Mouse (Mus musculus) kidney, adult 2 months (tissue): ENCODE data around the gene Helz. TPM values are rescaled to one million over a fixed set of nuclear protein-coding genes. Genes with fewer than 3 reads are reported as not detected.
"Not testable (repeated sequence)": the region's sequence is repeated elsewhere in the genome, so short reads cannot be mapped to it uniquely, and the experiment has no call there.

ENCODE experiments used
- DNase-seq: peaks from one replicate; pipeline ENCODE4 v3.0.0; 2021
- H3K27ac ChIP-seq: fragments of 200-500 bp; 2 replicates; pipeline ENCODE4 v1.5.1; 2012; ENCODE audit warnings: low read depth, low read length, control low read depth, inconsistent platforms; ENCODE audit not compliant: insufficient read depth
- H3K27me3 ChIP-seq: fragments of 200-500 bp; replicated peaks from 2 replicates; pipeline ENCODE4 v1.6.1; 2012; ENCODE audit warnings: mild to moderate bottlenecking, moderate library complexity, low read length, inconsistent platforms; ENCODE audit not compliant: control insufficient read depth, insufficient read depth
- H3K36me3 ChIP-seq: fragments of 200-500 bp; 2 replicates; pipeline ENCODE4 v1.6.1; 2012; ENCODE audit warnings: mild to moderate bottlenecking, moderate library complexity, low read length, inconsistent platforms; ENCODE audit not compliant: control insufficient read depth, insufficient read depth
- H3K4me1 ChIP-seq: fragments of 200-500 bp; 2 replicates; pipeline ENCODE4 v1.6.1; 2011; ENCODE audit warnings: low read length; ENCODE audit not compliant: control insufficient read depth, insufficient read depth
- H3K4me3 ChIP-seq: fragments of 200-500 bp; 2 replicates; pipeline ENCODE4 v1.5.1; 2011; ENCODE audit warnings: mild to moderate bottlenecking, low read depth, low read length, control low read depth; ENCODE audit not compliant: insufficient read depth
- CTCF ChIP-seq: fragments of 200-500 bp; conservative IDR thresholded peaks from 2 replicates; pipeline ENCODE4 v1.5.1; 2011; ENCODE audit warnings: low read depth, mild to moderate bottlenecking, control low read depth, low read length, moderate library complexity, mixed read lengths; ENCODE audit not compliant: insufficient read depth, insufficient read length
- POLR2A ChIP-seq: fragments of 200-500 bp; IDR thresholded peaks from one replicate; pipeline ENCODE4 v1.6.1; 2011; ENCODE audit warnings: low read depth, low read length, control low read depth
- WGBS: fragments of 180-500 bp; shearing (Covaris S2); methylation state at CpG from one replicate; pipeline ENCODE4 v1.1.7; 2018; 5-methylcytosine and 5-hydroxymethylcytosine counted together
- polyA plus RNA-seq: library from polyadenylated mRNA; depleted of rRNA; stranded (reverse); fragments of >200 nt; gene quantifications from 2 replicates; pipeline ENCODE4 v1.2.3, GENCODE M21; 2012

Helz gene
- polyA plus RNA-seq, 1 experiment: 18.8 TPM

DNA sequence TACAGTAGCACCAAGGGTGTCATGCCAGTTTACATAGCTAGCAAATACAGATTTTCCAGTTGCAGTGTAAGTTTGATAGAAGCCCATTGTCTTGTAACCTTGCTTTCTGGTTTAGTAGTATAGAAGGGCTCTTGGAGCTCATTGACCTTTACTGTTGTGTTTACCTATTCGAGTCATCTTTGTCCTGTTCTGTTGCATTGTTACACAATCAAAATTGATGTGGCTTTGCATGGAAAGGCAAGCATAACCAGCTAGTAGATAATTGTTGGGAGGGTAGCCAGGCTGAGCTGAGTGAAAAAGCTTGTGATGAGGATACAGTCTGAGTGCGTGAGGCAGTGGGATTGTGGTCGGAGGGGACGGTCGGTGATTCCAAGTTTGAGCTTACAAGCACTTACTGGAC is 12.1 kb downstream of the Helz start:
- no peak overlapping the region for H3K27ac ChIP-seq
- no peak overlapping the region for H3K4me3 ChIP-seq
- H3K4me1 ChIP-seq: no peaks in the 10 kb centered on the region
- WGBS: 86% methylated on average over 5 of the region's 5 CpGs
- no peak for TF ChIP-seq POLR2A
- TF ChIP-seq CTCF: no peak
- no peak for DNase-seq
- no peaks in the 10 kb centered on the region; the same call in 1 of the 2 replicates for H3K36me3 ChIP-seq
- no peaks in the 10 kb centered on the region for H3K27me3 ChIP-seq

DNA sequence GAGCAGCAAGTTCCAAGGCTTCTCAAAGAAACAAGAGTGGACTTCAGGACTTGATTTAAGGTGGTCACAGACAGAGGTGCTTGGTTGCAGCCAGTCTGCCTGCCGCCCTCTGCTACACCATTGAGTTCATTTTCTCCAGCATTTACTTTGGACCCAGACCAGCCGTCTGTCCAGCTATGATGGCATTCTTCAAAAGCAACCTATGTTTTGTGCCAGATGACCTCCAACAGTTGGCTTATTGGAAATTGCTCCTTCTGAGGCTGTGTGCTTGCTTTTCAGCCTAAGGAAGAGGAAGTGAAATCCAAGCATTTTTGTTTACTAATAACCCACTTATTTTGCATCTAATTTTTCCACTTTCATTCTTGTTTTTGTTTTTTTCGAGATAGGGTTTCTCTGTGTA is 19.7 kb downstream of the Helz start:
- DNase-seq: peak; percentile 37
- Histone ChIP-seq H3K36me3 (no peaks in the 10 kb centered on the region), H3K27ac (no peak overlapping the region), H3K27me3 (no peaks in the 10 kb centered on the region), H3K4me3 (no peak overlapping the region), H3K4me1 (peaks cover 4% of the 10 kb centered on the region; the same call in 1 of the 2 replicates)
- TF ChIP-seq CTCF: no peak
- 43% methylated on average over 3 of the region's 3 CpGs for WGBS

DNA sequence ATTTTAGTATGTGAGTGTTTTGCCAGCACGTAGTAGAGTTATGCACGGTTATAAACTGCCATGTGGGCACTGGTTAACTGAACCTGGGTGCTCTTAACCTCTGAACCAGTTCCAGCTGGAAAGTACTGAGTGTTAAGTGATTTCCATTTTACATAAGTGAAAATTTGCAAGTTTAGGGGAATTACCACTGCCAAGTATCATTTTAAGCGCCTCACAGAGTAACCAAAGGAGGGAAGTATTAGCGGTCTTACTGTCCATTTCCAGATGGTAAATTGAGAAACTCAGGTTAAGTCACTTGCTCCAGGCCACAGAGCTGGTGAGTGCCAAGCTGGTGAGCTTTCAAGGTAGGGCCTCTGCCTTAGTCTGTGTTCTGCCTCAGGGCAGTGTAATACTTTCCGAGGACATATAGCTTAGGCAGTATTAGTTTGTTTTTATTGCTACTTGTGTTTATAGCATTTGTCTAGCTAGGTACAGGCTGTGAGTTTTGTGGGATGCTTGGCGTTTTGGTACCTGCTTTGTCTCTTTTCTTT is 20.8 kb downstream of the Helz start:
- H3K4me3 ChIP-seq: no peak overlapping the region
- DNase-seq: peak; percentile 14
- 75% methylated on average over 6 of the region's 6 CpGs for WGBS
- H3K27ac ChIP-seq: no peak overlapping the region
- TF ChIP-seq POLR2A (no peak), CTCF (no peak)
- peaks cover 13% of the 10 kb centered on the region; the same call in 1 of the 2 replicates for H3K4me1 ChIP-seq
- no peaks in the 10 kb centered on the region for H3K27me3 ChIP-seq
- no peaks in the 10 kb centered on the region for H3K36me3 ChIP-seq

- H3K27me3 ChIP-seq, H3K36me3 ChIP-seq, DNase-seq, H3K27ac ChIP-seq, H3K4me3 ChIP-seq: not testable (repeated sequence)
- H3K4me1 ChIP-seq: peaks cover 20% of the 10 kb centered on the region
- 51% methylated on average over 8 of the region's 8 CpGs for WGBS
Measured at GRCm38 (mm10) chr11:107570891-107571290, 23.2 kb downstream of the Helz start.

DNA sequence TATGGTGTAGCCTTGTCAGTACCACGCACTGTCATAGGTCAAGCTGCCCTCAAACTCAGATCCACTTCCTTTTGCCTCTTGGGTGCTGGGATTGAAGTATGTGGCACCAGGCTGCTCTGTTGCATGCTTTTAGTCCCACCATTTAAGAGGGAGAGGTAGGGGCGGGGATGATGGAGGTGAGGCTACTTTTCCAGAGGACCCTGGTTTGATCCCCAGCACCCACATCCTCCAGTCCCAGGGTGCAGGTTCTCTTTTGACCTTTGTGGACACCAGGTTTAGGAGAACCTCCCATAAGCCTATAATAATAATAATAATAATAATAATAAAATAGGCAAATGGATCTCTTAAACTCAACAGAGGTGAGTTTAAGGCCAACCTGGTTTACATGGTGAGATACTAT is 23.6 kb downstream of the Helz start:
- Histone ChIP-seq H3K27me3 (no peaks in the 10 kb centered on the region), H3K36me3 (no peaks in the 10 kb centered on the region; the same call in 1 of the 2 replicates), H3K27ac (no peak overlapping the region), H3K4me1 (peaks cover 20% of the 10 kb centered on the region), H3K4me3 (no peak overlapping the region)
- TF ChIP-seq CTCF (no peak), POLR2A (no peak)
- 98% methylated on average over 2 of the region's 2 CpGs for WGBS
- DNase-seq: no peak

DNA sequence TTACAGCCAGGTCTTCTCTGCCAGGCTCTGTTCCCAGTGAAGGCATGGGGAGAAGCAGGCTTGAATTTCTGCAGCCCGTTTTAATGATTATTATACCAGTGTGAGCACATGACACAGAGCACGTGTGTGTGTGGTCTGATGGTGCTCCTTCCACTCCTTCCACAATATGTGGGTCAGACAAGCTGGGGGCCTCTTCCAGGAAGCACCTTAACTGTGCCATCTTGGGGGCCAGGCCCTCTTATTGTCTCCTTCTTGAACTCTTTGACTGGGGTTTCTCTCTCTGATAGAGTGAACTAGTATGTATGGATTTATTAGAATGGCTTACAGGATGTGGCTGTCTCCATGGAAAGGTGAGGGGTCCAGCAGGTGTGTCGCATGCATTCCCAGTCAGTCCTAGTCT is 24.8 kb downstream of the Helz start:
- H3K4me3 ChIP-seq: no peak overlapping the region
- H3K36me3 ChIP-seq: no peaks in the 10 kb centered on the region; the same call in 1 of the 2 replicates
- peaks cover 17% of the 10 kb centered on the region for H3K4me1 ChIP-seq
- 78% methylated on average over 3 of the region's 3 CpGs for WGBS
- H3K27me3 ChIP-seq: no peaks in the 10 kb centered on the region
- TF ChIP-seq CTCF (no peak), POLR2A (no peak)
- H3K27ac ChIP-seq: no peak overlapping the region
- no peak for DNase-seq

GRCm38 (mm10) chr11:107573061-107573692 is 25.4 kb downstream of the Helz start:
- no peaks in the 10 kb centered on the region; the same call in 1 of the 2 replicates for H3K36me3 ChIP-seq
- peaks cover 17% of the 10 kb centered on the region for H3K4me1 ChIP-seq
- no peaks in the 10 kb centered on the region for H3K27me3 ChIP-seq
- TF ChIP-seq CTCF (0 out of 2 replicates have a peak, but pooled peaks have one; percentile 20), POLR2A (no peak)
- no peak overlapping the region for H3K4me3 ChIP-seq
- peak overlapping the region; percentile 18; the same call in 1 of the 2 replicates for H3K27ac ChIP-seq
- DNase-seq: peak; percentile 84
- 25% methylated on average over 11 of the region's 11 CpGs for WGBS
